Mouse (Mus musculus) cerebellum, postnatal 36 days (tissue): ENCODE measurements around the gene Ggnbp2.
"Not testable (repeated sequence)": the region's sequence is repeated elsewhere in the genome, so short reads cannot be mapped to it uniquely, and the experiment has no call there.

Source experiments
- DNase-seq, 2 experiments: peaks; one replicate each; pipeline ENCODE4 v3.0.0; 2021 to 2022; ENCODE audit warnings: mixed read lengths in 2 of 2

Ggnbp2 gene

DNA sequence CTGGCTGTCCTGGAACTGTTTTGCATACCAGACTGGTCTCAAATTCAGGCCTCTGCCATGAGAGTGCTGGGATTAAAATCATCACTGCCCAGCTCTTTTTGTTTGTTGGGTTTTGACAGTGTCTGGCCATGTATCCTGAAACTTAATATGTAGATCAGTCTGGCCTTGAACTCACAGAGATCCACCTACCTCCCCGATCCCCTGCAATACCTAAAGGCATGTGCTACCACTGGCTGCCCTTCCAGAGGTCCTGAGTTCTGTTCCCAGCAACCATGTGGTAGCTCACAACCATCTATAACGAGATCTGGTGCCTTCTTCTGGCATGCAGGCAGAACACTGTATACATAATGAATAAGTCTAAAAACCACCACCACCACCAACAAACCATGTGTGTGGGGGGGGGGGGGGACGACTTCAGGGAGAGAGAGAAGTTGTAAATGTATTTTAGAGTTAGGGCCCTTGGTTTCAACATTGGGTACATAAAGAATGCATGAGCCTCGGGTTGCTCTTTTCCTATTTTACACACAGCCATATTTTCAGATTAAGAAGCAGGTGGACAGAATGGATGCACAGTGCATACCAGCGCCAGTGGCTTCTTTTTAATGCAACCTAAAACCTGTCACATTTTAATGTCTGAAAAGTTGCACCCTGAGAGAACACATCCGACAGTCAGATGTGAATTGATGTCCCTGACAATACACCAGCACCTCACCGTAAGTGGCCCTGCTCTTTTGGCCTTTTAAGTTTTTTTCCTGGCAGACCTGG, 8.6 kb upstream of the Ggnbp2 start:
- no peak for DNase-seq

GRCm38 (mm10) chr11:84876020-84876419, 5.4 kb upstream of the Ggnbp2 start:
- not testable (repeated sequence) for DNase-seq

DNA sequence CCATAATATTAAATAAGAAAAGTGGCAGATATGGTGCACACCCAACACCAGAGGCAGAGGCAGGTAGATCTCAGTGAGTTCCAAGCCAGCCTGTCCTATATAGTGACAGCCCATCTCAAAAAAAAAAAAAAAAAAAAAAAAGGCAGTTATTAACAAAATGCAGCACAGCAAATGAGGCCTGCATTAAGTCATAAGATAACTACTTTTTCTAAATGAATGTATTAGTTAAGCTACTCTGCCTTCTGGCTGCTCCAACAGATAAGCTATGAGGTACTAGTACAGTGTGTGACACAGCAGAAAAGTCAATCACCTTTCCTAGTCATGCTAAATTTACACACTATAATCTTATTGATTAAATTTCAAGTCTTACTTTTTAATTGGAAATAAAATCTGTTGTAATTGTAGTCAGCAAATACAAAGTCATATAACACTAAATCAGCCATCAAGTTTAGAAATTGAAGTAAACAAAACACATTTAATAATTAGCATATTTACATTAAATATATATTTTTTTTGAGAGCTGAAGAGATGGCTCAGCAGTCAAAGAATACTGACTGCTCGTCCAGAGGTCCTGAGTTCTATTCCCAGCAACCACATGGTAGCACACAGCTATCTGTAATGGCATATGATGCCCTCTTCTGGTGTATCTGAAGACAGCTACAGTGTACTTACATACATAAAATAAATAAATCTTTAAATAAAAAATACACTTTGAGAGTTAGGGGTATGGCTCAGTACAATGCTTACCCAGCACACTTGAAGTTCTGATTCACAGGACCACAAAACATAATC, 2.6 kb upstream of the Ggnbp2 start:
- no peak for DNase-seq

DNA sequence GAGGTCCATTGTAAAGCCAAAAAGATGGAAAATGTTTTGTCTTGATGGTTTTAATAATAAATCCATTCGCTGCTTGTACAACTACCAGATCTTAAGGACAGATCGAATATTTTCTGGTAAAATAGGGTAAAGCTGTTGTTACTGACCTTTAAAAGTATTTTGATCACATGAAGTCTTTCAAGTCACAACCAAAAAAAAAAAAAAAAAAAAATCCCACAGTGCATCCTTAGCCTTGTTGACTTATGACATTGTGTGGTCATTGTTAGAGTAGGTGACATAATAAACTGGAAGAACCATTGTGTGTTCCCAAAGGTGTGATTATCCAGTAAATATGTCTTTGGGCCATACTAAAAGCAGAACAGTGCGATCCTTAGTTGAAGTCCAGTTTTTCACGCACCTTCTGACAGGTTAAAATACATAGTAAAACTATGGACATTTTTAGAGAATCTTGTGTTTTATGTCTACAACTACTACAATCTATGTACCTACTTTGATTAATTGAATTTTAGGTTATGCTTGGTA, 992 bp upstream of the Ggnbp2 start:
- no peak for DNase-seq

GRCm38 (mm10) chr11:84871046-84871445, 429 bp upstream of the Ggnbp2 start:
- no peak for DNase-seq

GRCm38 (mm10) chr11:84869537-84870232, 932 bp downstream of the Ggnbp2 start:
- DNase-seq = peak; percentile 86 to 93

DNA sequence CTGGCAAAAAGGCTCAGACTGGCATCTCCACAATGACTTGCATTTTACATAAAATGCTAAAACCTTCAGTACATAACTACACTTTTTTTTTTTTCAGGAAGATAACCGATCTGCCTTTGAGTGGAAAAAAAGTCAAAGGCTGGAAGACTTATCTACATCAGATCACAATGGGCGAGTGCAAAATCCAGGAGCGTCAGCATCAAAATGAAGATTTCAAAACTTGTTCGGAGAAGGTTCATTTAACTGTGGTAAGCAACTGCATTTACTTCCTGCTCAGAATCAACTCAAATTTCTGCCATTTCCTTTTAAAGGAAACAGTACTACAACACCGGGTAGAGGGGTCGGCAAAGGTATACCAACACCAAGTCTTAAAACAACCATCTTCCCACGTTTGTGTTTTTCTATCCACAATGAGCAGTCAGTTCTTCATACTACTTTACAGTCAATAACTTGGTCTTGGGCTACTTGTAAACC, 1.8 kb downstream of the Ggnbp2 start:
- no peak for DNase-seq

DNA sequence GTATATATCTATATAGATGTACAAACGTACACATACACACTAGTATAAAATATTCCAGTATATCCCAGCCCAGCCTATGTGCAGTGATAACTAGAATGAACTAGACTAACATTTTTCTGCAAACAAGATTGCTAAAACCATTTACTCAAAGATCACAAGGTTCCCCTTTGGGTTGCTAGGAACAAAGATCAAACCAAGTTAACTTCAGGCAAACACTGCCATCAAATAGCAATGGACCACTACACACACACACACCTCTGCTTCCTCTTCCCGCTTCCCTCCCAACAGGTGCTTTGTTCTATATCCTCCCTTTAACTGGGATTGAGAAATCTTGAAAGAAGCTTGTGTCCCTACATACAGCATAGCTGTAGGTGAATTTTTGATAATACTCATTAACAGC, 3.0 kb downstream of the Ggnbp2 start:
- DNase-seq = no peak

GRCm38 (mm10) chr11:84865268-84865667, 5.3 kb downstream of the Ggnbp2 start:
- no peak for DNase-seq

GRCm38 (mm10) chr11:84855285-84855684, 15.3 kb downstream of the Ggnbp2 start:
- DNase-seq = no peak

DNA sequence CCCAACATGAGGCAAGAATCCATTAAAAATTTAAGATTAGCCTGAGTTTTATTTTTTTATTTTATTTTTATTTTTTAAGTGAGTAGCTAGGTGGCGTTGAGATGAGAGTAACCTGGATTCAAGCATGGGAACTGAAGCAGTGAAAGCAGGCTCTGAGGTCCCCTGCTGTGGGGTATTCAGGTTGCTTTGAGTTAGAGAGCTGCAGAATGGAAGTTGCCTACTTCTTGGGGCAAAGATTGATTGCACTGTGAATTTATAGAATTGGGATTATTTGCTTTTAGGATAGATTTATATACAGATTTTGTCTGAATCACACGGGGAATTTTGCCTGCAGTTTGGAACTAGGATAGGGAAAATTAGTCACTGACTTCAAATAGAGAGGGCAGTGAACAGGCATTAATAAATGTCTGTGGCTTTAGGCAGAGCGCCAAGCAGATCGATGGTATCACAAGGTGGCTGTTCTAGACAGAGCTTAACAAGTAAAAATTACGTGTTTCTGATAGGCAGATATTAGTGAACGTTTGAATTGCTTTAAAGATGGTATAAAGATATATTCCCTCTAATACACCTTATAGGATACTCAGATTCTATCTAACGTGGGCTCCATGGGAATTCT, 23.0 kb downstream of the Ggnbp2 start:
- DNase-seq = no peak

DNA sequence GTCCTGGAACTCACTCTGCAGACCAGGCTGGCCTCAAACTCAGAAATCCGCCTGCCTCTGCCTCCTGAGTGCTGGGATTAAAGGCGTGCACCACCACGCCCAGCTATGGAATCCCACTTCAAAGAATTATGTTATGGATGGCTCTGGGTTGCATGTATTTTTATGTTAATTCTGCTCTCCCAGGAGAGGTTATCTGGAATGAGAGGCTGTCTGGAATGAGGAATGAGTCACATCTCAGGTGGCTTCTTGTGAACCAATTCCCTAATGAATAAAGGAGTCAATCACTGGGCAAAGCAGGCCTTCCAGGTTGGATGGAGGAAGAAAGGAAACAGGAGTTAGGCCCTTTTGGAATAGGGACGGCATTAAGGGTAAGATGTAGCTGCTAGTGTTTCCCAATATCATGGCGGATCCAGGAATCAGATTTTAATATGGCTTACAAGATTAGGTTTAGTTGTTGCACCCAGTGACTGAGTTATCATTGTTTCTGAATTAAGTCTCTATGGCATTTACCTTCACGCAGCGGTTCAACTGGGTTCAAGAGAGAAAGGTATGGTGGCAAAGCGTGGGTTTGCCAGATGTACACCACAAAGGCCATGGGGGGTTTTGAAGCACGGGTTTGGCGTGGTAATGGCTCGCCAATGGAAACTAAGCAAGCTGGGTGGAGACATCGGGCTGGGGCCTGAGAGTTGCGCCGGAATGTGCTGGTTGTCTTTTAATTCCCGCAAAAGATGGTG, 23.7 kb downstream of the Ggnbp2 start:
- DNase-seq = no peak

DNA sequence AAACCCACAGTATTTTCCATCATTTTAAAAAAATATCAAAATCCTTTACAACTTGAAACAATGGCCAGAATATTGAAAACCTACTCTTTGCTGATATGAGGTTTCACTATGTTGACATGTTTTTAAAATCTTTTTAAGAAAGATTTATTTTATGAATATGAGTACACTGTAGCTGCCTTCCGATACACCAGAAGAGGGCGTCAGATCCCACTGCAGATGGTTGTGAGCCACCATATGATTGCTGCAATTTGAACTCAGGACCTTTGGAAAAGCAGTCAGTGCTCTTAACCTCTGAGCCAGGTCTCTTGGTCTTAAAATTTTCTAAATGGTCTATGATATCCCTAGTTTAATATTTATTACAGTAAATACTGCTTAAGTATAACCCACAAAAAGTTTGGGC, 31.3 kb downstream of the Ggnbp2 start:
- no peak for DNase-seq

- not testable (repeated sequence) for DNase-seq
Observed at GRCm38 (mm10) chr11:84829495-84829894, 41.1 kb downstream of the Ggnbp2 start.

GRCm38 (mm10) chr11:84828516-84829399, 41.9 kb downstream of the Ggnbp2 start, which contains the start of gene Dhrs11:
Gene Dhrs11 (minus strand): TSS chr11:84828994.
- peak; percentile 85 to 91 for DNase-seq

GRCm38 (mm10) chr11:84827901-84828503, 42.6 kb downstream of the Ggnbp2 start:
- DNase-seq = no peak

GRCm38 (mm10) chr11:84827492-84827891, 43.1 kb downstream of the Ggnbp2 start:
- no peak for DNase-seq

DNA sequence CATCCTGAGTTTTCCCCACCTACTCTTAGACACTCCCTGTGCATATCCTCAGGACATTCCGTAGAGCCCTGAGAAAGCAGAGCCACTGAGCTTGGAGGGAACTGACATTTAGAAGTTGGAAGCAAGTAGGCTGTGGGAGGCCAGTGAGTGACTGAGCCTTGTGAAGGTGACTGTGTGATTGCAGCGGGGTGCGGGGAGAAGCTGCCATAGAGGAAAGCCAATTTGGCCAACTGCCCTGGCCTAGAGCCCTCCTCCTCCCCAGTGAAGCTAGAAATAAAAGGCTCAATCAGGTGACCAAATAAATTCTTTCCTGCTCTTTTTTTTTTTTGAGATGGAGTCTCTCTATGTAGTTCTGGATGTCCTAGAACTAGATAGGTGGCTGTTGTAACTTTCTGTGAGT, 44.4 kb downstream of the Ggnbp2 start:
- DNase-seq = peak; percentile 80 to 83

GRCm38 (mm10) chr11:84825261-84825807, 45.3 kb downstream of the Ggnbp2 start:
- no peak for DNase-seq

DNA sequence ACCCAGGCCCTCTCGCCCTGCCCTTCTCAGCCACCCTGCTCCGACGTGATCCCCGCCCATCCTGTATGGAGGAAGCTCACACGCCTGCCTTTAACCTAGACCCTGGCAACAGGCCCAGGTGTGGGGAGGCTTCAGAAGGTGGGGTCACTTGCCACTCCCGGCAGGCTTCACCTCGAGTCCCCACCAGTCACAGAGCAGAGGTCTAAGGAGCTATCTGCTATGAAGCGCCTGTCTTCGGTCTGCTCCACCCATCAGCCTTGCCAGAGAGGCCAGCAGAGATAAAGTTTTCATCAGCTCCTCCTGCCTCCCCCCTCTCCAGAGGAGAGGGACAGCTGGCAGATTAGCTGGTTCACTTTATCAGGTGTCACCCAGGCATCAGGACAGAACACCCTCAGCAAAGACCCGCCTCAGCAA, 47.1 kb downstream of the Ggnbp2 start:
- no peak for DNase-seq
